Mouse (Mus musculus): ENCODE data around the gene 4930539E08Rik. TPM values are rescaled to one million over a fixed set of nuclear protein-coding genes. Genes with fewer than 3 reads are reported as not detected.

4930539E08Rik gene
- total RNA-seq, 2 experiments from 2014 or later, result not detected

GRCm38 (mm10) chr17:28896095-28896780 is 18.9 kb downstream of the 4930539E08Rik start:
- DNase-seq, result no peak

- no peak for DNase-seq
Measured at GRCm38 (mm10) chr17:28895217-28895875, 19.8 kb downstream of the 4930539E08Rik start.

- DNase-seq, result no peak
Measured at GRCm38 (mm10) chr17:28894050-28894767, 20.9 kb downstream of the 4930539E08Rik start.

- DNase-seq, result no peak
Measured at GRCm38 (mm10) chr17:28886266-28886665, 28.9 kb downstream of the 4930539E08Rik start.

GRCm38 (mm10) chr17:28885231-28885630 is 29.9 kb downstream of the 4930539E08Rik start:
- no peak for DNase-seq

DNA sequence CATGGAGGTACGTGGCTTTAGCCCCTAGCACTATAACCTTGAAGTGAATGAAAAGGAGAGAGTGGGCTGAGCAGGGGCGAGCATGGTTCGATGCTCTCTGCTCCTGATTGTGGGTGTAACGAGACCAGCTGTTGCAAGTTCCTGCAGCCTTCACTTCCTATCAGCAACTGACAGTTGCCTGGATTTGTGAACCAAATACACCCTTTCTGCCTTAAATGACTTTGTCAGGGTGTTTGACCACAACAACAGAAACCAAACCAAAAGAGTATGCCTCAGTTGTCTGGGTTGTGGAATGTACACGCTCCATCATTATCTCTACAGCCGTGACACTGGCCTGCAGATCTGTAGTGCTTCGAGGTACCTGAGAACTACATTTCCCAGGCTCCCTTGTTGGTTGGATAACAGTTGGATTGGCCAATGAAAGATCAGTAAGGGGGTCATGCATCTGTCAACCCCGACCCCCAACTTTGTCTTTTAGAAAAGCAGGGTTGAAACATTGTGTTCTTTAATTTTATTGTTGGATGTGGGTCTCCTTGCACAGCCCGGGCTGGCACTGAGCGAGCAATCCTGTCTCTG is 31.1 kb downstream of the 4930539E08Rik start:
- DNase-seq, result no peak

DNA sequence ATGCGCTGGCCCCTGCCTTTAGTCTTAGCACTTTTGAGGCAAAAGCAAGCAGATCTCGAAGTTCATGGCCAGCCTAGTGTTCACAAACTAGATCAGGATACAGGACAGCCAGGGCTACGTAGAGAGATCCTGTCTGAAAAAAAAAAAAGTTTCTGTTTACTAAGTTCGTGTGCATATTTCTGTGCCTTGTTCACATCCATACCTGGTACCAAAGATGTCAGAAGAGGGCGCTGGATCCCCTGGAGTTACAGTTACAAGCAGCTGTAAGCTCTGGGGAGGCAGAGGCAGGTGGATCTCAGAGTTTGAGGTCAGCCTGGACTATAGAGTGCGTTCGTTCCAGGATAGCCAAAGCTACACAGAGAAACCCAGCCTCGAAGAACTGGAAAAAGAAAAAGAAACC is 32.3 kb downstream of the 4930539E08Rik start:
- DNase-seq, result no peak

- peak; percentile 59 for DNase-seq
Measured at GRCm38 (mm10) chr17:28882316-28882715, 32.8 kb downstream of the 4930539E08Rik start.

- DNase-seq, result peak; percentile 44
Measured at GRCm38 (mm10) chr17:28879931-28880391, 35.2 kb downstream of the 4930539E08Rik start.

DNA sequence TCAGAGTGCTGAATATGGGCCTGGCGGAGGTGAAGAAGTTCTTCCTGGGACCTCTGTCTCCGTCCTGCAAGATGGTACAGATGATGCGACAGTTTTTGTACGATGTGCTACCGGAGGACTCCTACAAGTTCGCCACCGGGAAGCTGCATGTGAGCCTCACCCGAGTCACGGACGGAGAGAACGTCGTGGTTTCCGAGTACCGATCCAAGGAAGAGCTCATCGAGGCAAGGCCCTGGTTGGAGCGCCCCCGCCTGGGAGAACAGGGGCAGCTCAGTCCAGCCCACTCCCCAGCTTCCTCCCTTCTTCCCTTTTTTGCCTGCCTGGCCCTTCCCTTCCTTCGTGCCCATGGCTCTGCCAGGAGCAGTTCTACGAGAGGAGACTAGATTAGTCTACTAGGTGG is 38.3 kb downstream of the 4930539E08Rik start:
- DNase-seq, result no peak

- DNase-seq, result no peak
Measured at GRCm38 (mm10) chr17:28876331-28876730, 38.8 kb downstream of the 4930539E08Rik start.

GRCm38 (mm10) chr17:28875316-28875715 is 39.8 kb downstream of the 4930539E08Rik start:
- peak; percentile 64 for DNase-seq

DNA sequence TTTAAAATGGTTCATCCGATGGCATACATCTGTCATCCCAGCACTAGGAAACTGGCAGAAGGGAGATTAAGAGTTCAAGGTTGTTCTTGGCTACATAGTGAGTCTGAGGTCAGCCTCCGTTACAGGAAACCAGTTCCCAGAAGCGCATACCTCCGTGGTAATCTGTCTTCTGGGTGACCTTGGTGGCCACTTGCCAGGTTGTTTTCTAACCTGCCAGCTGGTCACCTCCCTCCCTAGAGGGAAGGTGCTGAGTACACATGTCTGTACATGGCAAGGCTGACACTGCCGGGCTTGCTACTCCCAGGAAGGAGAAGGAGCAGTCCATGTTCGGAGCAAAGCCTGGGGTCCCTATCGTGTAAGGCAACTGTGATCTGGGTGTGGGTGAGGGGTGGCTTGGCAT is 40.3 kb downstream of the 4930539E08Rik start:
- DNase-seq, result peak; percentile 61

GRCm38 (mm10) chr17:28874216-28874615 is 40.9 kb downstream of the 4930539E08Rik start:
- no peak for DNase-seq

DNA sequence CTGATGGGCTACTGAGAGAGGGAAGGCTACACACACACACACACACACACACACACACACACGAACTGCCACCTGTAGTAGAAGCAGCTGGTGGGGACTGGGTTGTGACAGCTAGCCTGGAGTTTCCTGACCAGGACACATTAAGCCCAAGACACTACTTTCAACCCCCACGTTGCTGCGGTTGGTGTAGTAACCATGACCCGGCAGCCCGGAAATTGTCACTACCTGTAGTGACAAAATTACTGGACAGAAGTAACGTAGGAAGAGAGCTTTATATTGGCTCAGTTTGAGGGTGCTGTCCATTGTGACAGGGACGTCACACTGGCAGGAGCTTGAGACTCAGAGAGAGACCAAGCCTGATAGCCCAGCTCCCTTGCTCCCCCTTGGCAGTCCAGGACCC is 42.8 kb downstream of the 4930539E08Rik start:
- DNase-seq, result no peak

DNA sequence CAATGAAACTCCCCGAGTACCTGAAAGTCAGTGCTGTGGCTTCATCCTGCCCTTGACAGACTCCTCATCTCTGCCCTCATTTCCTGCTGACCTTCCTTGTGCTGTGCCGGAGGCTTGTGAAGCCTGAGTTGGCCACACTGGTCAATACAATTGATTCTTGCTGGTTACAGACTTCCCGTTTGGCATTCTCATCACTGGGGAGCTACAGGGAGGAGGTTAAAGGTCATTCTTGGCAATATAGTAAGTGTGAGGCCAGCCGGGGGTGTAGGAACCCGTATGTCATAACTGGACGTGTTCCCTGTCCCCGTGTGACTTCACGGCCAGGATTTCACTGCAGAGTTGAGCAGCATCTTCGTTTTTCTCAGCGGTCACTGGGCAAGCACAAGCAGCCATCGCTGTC is 43.3 kb downstream of the 4930539E08Rik start:
- no peak for DNase-seq

GRCm38 (mm10) chr17:28870435-28870834 is 44.7 kb downstream of the 4930539E08Rik start:
- DNase-seq, result no peak

DNA sequence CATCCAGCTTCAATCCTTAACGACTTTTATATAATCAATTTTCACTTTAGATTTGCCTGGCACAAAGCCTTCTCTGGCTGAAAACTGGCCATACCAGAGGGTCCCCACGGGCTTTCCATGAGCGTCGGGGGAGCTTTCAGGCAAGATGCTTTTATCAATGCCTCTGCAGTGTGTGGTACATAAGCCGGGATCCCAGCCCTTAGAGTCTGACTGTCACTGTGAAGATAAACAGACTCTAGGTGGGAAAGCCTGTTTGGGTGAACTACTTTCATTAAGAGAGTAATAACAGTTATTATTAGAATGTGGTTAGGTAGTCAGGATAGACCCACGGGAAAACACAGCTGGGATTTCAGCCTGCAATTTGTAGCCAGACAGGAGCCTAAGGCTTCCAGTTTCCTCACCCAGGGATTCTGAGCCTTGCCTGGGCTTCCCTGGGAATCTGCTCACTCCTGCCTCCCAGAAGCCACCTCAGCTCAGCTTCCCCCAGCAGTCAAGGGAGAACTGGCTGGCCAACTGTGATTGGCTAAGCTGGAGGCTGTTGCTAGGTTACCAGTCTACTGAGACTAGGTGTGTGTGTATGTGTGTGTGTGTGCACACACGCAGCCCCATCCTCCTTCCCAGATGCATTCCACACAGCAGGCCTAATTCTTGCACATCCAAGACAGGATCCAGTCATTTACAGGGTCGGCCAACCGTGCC is 45.6 kb downstream of the 4930539E08Rik start:
- DNase-seq, result no peak

GRCm38 (mm10) chr17:28867381-28867780 is 47.7 kb downstream of the 4930539E08Rik start:
- DNase-seq, result no peak

DNA sequence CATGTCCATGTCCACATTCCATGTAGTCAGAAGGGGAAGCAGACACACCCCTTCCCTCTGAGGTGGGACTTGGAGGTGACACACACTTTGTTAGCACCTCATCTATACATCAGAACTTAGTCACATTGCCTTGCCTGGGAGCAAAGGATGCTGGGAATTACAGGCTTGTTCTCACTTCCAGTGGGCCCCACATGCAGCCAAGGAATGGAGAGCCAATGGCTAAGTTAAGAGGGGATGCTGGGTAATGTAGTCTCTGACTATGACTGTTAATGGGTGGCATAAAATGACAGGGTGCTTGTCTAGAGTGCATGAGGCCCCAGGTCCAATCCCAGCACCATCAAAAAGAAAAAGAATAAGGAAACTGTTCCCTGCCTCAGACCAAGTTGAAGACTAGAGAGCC is 48.2 kb downstream of the 4930539E08Rik start:
- DNase-seq, result no peak

DNA sequence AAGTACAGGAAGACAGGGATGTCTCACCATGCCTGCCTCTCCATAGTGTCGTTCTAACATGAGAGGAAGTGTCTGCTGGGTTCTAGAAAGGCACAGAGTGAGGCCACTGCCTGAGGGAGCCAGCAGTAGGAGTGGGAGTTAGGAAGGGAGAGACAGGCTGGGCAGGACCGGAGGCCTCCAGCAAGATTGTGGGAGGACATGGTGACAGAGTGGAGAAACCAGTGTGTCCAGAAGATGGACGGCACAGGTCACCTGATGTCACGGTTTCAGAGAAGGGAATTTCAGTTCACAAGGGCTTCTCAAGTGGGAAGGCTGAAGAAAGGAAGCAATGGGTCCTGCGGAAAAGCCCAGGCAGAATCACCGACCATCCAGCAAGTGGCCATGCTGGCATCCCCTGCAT is 50.7 kb downstream of the 4930539E08Rik start:
- no peak for DNase-seq

GRCm38 (mm10) chr17:28863926-28864325 is 51.2 kb downstream of the 4930539E08Rik start:
- DNase-seq, result no peak
